Mouse (Mus musculus): Measurements from ENCODE around the gene Spata5.

- TF ChIP-seq CTCF (IDR thresholded peaks at IDR 0.05; ENCODE audit: low read depth, low read length) (no peak), POLR2A (IDR thresholded peaks at IDR 0.05; ENCODE audit: extremely low read depth, insufficient read depth, low read length) (no peak)
These were observed 185.5 kb downstream of the Spata5 start for GRCm38 (mm10) chr3:37604976-37605875.

All from liver, adult 2 months (tissue).